Mouse (Mus musculus) B cell, adult 2 months (primary cell): ENCODE data around the gene Cab39l.
"Not testable (repeated sequence)": the region's sequence is repeated elsewhere in the genome, so short reads cannot be mapped to it uniquely, and the experiment has no call there.

Experiments
- DNase-seq, 2 experiments: peaks; one replicate each; pipeline ENCODE4 v3.0.0; 2022

Cab39l gene

DNA sequence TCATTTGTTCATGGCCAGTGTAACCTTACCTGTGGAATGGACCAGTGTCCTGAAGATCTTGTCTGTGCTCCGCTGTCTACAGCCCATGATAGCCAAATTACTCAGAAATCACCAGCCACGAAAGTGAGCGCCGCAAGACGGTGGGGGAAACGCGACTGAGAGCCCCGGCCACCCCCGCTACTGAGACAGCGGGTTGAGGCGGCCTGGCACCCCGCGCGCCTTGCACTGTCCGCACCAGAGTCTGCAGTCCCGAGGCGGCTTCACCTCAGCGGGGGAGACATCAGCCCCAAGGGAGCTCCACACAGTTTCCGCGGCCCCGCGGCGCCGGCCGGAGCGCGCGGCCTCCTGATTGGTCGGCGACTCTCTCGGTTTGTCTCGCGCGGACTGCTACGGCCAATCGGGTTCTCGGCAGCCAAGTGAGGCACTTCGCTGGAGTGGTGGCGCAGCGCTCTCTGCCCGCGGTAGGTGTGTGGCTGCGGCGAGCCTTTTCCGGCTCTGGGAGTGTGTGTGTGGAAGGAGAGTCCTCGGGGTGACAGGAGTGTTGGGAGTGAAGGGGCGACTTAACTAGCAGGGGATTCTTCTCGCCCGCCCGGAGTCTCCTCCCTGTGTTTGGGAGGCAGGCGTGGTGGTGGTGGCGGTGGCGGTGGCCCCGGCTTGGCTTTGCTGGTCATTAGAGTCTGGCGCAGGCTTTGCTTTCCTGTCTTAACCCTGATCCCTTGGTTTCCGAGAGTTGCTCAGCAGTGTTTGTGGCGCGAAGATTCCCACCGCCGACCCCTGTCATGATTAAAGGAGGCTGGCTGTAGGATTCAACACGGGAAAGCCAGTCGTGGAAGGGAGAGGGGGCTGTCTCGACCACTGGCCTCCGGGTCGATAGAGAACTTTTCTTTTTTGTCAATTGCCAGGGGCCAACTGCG lies at the start of gene Cab39l, which contains the start of gene Setdb2:
TSS of gene Cab39l (plus strand) at position 415 of the 914 bp plus-strand sequence.
TSS of gene Setdb2 (minus strand) at position 327 of the 914 bp plus-strand sequence.
- peak; percentile 93 to 94 for DNase-seq

DNA sequence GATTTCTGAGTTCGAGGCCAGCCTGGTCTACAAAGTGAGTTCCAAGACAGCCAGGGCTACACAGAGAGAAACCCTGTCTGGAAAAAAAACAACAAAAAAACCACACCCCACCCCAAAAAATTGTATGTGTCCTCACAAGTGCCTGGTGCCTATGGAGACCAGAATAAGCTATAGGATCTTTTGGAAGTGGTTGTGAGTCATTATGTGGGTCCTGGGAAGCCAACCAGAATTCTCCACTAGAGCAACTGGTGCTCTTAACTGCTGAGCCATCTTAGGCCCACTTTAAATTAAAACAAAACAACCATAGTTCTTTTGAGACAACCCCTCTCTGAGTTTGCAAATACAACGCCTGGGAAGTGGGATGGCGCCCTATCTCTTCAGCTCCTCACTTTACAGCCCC lies 45.5 kb upstream of the Cab39l start, which contains the start of gene Phf11c:
TSS of gene Phf11c (minus strand) at position 101 of the 400 bp plus-strand sequence.
- no peak for DNase-seq

DNA sequence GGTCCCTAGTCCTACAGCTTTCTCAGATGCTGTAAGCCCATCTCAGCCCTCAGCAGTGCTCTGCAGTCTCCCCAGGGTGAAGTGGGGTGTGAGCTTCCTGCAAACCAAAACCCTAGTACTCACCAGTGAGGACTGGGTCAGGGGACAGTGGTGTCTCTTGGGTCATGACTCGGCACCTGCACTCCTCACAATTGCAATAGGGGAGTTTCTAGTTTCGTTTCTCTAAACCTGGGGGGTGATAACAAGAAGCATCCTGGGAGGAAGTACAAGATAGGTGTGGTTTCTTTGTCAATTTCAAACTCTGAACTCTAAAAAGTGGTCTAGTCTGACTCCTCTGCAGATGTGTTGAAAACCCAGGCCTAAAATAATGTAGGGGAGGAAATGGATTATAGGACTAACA lies 43.8 kb upstream of the Cab39l start:
- peak; percentile 74 to 76 for DNase-seq

DNA sequence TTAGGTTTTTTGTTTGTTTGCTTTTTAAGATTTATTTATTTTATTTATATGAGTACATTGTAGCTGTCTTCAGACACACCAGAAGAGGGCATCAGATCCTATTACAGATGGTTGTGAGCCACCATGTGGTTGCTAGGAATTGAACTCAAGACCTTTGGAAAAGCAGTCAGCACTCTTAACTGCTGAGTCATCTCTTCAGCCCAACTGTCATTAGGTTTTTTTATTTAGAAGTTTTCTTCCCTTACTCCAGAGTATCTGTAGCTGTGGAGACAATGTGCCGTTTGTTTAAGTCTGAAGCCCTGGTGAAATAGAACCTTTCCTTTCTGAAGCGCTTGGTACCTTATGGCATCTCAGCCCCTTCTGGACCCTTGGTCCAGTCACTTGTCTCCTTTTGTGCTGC lies 25.8 kb upstream of the Cab39l start:
- not testable (repeated sequence) for DNase-seq

GRCm38 (mm10) chr14:59418171-59418570 lies 22.6 kb upstream of the Cab39l start:
- DNase-seq = no peak

DNA sequence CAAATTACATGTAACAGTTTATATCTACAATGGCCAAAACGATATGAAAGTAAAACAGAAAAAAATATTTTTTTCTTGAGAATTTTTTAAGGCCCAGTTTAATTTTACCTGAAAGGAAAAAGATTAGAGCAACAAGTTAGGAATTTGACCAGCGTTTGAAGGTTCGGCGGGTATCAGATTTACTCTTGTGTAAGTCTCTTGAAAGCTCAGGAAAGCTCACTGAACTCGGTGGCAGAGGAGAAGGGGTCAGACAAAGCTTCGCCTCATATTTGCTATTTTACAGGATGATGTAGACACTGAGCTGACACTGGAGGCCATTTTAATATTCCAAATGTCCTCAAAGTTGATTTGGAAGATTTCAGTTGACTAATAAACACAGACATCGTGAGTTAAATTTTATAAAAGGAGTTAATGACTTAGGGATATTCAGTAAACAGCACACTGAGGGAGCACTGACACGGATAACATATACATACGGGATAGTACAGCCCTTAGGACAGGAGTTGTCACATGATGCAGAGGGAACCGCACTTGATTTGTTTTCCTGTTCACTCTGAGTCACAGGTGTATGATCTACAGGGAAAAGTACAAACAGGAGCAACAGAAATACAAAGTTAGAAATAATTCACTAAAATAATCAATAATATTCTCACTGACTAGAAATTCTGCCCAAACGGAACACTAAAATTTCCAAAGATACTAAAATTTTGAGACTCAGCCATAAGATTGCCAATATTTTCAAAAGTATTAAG lies 17.7 kb upstream of the Cab39l start:
- DNase-seq = no peak

DNA sequence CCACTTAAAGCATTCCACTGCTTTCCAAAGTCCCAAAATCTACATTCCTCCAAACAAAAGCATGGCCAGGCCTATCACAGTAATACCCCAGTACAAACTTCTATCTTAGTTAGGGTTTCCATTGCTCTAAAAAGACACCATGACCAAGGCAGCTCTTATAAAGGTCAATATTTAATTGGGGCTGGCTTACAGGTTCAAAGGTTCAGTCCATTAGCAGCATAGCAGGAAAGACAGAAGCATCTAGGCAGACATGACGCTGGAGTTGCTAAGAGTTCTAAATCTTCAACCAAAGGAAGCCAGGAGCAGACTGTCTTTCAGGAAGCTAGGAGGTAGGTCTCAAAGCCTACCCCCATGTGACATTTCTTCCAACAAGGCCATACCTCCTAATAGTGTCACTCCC lies 10.2 kb upstream of the Cab39l start:
- no peak for DNase-seq

GRCm38 (mm10) chr14:59433902-59434301 lies 6.9 kb upstream of the Cab39l start:
- DNase-seq = no peak

- DNase-seq = no peak
Observed at GRCm38 (mm10) chr14:59435206-59435605, 5.6 kb upstream of the Cab39l start.

- DNase-seq = no peak
Observed at GRCm38 (mm10) chr14:59437398-59437797, 3.4 kb upstream of the Cab39l start.

DNA sequence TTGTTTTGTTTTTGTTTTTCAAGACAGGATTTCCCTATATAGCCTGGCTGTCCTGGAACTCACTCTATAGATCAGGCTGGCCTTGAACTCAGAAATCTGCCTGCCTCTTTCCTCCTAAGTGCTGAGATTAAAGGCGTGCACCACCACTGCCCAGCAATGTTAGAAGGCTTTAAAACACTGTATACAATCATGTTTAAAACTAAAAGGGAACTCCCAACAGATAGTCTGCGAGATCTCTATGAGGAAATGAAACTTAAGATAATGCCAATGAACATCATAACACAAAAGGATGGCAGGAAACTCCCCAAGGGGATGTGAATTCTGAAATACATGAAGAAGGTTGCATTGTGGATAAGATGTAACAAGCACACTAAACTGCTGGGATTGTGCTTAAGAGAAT lies 2.3 kb upstream of the Cab39l start:
- DNase-seq = peak; percentile 69 to 71

- DNase-seq = peak; percentile 11 to 18
Observed at GRCm38 (mm10) chr14:59440039-59440438, 733 bp upstream of the Cab39l start.

DNA sequence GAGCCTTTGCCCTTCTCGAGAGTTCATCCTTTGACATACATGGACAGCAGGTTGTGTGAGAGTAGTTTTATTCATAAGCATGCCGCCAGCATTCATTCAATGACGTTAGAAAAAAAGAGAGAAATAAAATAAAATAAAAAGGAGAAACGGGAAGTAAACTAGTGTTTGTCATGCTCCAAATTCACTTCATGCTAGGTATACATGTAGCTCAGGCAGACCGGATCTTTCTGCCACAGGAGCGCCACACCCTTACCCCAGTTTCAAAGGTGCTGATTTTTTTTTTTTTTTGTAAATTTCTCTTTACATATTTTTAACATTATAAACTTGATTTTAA lies 667 bp downstream of the Cab39l start:
- DNase-seq = no peak

DNA sequence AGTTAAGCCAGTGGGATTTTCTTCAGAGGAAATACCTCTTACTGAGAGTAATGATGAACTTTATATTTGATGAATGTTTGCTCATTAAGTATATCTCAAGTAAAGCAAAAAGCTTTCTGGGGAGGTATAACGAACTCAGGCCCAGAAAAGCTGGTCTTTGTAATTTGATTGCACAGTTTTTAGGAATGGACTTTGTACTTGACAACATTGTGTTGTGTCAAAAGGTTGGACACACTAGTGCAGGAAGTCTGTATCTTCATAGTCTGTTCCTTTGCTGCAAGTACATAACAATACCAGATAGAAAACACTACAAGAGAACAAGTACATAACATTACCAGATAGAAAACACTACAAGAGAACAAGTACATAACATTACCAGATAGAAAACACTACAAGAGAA lies 4.6 kb downstream of the Cab39l start:
- no peak for DNase-seq

GRCm38 (mm10) chr14:59447981-59448380 lies 7.2 kb downstream of the Cab39l start:
- no peak for DNase-seq

GRCm38 (mm10) chr14:59466503-59466902 lies 25.7 kb downstream of the Cab39l start:
- no peak for DNase-seq

DNA sequence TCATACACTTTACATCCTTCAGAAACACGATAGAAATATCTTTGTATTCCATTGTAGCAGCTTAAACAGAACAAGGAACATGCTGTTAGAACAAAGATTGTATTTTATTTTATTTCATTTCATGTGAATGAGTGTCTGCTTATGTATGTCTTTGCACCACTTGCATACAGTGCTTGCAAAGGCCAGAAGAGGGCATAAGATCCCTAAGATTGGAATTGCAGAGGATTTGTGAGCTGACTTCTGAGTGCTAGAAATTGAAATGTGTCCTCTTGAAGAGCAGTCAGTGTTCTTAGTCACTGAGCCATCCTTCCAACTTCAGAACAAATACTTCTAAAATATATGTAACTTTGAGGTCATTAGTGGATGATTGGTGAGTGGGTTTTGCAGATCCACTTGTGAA lies 27.0 kb downstream of the Cab39l start:
- no peak for DNase-seq

- no peak for DNase-seq
Observed at GRCm38 (mm10) chr14:59470781-59471180, 30.0 kb downstream of the Cab39l start.

DNA sequence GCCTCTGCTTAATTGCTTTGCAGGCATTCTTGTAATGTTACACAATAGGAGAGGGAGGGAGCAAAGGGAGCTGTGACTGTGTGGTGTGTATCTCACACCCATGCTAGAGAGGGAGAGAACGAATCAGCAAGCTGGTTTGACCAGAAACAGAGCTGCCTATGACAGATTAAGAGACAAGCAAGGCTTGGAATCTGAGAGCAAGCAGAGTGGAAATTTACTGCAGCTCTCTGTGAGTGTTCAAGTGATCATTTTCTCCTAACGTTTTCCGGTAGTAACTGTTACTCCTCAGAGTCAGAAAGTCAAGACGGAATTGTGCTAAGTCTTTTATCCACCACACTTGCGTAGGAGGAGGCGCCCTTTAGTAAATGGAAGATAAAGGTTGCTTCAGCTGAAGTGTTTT lies 37.9 kb downstream of the Cab39l start:
- no peak for DNase-seq

- DNase-seq = no peak
Observed at GRCm38 (mm10) chr14:59485247-59485810, 44.6 kb downstream of the Cab39l start.

DNA sequence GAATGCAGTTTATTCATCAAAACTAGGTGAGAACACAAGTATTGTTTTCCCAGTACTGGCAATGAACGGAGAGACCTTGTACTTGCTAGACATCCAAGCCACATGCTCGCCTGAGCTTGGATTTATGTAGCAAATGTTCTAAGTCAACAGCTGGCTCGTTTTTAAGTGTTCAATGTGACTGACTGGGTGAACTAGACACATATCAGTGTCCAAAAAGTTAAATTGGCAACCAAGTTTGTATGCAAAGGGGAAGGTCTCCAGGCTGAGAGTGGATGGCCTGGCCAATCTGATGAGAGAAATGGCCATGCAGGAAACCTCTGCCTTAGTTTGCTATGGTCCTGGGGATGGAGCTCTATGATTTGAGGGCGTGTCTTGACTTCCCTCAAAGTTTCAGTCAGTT lies 51.6 kb downstream of the Cab39l start:
- no peak for DNase-seq

DNA sequence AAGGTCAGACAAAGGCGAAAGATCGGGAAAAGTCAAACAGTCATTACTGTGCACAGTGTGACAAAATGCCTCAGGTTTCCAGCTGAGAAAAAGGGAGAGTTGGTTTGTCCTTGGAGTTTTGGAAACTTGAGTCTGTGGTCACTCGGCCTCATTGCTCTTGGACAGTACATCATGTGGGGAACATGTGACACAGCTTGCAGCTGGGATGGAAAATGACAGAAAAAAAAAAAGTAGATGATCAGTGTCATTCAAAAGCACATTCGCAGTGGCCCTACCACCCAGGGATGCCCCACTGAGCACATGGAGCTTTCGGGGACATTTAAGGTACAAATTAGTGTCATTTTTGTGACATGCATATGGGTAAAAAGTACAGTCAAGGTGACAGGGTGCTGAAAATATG lies 57.2 kb downstream of the Cab39l start:
- no peak for DNase-seq

- peak; percentile 23 to 31 for DNase-seq
Observed at GRCm38 (mm10) chr14:59504831-59505230, 64.1 kb downstream of the Cab39l start.

DNA sequence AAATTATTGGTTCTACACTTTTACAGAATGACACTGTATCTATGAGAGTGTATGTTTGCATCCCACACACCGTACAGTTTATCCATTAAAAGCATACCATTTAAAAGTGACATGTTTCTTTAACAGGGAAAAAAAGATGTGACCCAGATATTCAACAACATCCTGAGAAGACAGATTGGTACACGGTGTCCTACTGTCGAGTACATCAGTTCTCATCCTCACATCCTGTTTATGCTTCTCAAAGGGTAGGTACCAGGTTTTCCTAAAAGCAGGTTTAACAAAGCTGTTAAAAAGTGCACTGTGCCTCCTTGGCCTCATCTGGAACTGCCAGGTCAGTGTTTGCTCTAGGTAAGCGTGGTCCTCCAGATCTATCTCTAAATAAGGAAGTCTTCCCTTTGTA lies 65.4 kb downstream of the Cab39l start:
- DNase-seq = no peak
